Mouse (Mus musculus): ENCODE results near the gene Sobp. TPM values are rescaled to one million over a fixed set of nuclear protein-coding genes. Genes with fewer than 3 reads are reported as not detected.
A peak's percentile ranks its signal among the peaks of the same experiment; 100 is the strongest.

Gene Sobp
- polyA plus RNA-seq, 1 experiment, result 0.36 TPM

DNA sequence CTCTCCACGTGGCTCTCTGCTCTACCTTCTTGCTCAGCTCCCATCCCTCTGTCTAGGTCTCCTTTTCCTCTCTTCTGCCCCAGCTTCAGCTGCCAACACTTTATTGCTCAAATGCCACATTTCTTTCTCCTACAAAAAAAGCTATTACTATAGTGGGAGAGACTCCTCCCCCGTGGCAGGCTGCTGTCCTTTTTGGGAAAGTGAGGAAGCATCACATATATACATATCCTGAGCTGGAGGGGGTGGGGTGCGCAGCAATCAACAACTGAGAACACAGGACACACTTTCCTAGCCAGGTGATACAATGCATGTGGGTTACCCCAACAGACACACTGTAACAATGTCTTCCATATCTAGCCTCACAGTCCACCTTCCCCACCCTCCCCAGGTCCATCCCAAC, 196.0 kb downstream of the Sobp start:
- Histone ChIP-seq H3K27me3 (ENCODE audit: control insufficient read depth, insufficient read depth, low read length, poor library complexity, severe bottlenecking) (peaks cover 4% of the 10 kb centered on the region; the same call in 1 of the 2 replicates), H3K4me1 (ENCODE audit: control insufficient read depth, insufficient read depth, low read length) (peaks cover 2% of the 10 kb centered on the region), H3K36me3 (ENCODE audit: control insufficient read depth, insufficient read depth, low read length, poor library complexity, severe bottlenecking) (no peaks in the 10 kb centered on the region), H3K9me3 (replicated peaks; ENCODE audit: control insufficient read depth, insufficient read depth, low read length, poor library complexity, severe bottlenecking) (no peaks in the 10 kb centered on the region), H3K4me3 (ENCODE audit: low read depth, low read length) (no peak overlapping the region), H3K27ac (ENCODE audit: insufficient read depth, low read length) (no peak overlapping the region), H3K9ac (ENCODE audit: low read depth, poor library complexity, severe bottlenecking) (no peak overlapping the region)
- TF ChIP-seq EP300 (IDR thresholded peaks at IDR 0.05; ENCODE audit: insufficient read depth, low read depth, low read length), result no peak
- TF ChIP-seq CTCF (IDR thresholded peaks at IDR 0.05; ENCODE audit: low read depth, low read length), result no peak
- TF ChIP-seq POLR2A (IDR thresholded peaks at IDR 0.05; ENCODE audit: insufficient read depth, low read length), result no peak

DNA sequence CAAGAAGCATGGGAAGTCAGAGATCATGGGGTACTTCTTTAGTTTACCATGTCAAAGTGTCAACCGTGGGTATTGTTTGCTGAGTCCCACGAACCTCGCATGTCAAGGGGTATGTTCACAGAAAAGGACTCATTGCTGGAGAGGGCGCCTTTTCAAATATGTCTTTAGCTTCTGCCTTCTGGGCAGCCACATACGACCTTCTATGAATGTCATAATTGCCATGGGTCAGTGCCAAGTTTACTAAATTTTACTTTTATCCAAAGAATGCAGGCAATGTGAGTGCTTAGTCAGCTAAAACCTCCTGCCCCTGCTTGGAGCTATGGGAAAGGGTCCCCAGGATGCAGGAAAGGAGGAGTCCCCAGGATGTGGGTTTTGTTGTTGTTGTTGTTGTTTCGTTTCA, 197.8 kb downstream of the Sobp start:
- Histone ChIP-seq H3K9me3 (replicated peaks; ENCODE audit: control insufficient read depth, insufficient read depth, low read length, poor library complexity, severe bottlenecking) (no peaks in the 10 kb centered on the region), H3K27ac (ENCODE audit: insufficient read depth, low read length) (no peak overlapping the region), H3K4me3 (ENCODE audit: low read depth, low read length) (no peak overlapping the region), H3K4me1 (ENCODE audit: control insufficient read depth, insufficient read depth, low read length) (peaks cover 2% of the 10 kb centered on the region), H3K27me3 (ENCODE audit: control insufficient read depth, insufficient read depth, low read length, poor library complexity, severe bottlenecking) (0 out of 2 replicates have a peak, but pooled peaks cover 2% of the 10 kb centered on the region), H3K9ac (ENCODE audit: low read depth, poor library complexity, severe bottlenecking) (no peak overlapping the region), H3K36me3 (ENCODE audit: control insufficient read depth, insufficient read depth, low read length, poor library complexity, severe bottlenecking) (no peaks in the 10 kb centered on the region)
- TF ChIP-seq POLR2A (IDR thresholded peaks at IDR 0.05; ENCODE audit: insufficient read depth, low read length), result no peak
- TF ChIP-seq EP300 (IDR thresholded peaks at IDR 0.05; ENCODE audit: insufficient read depth, low read depth, low read length), result no peak
- no peak for TF ChIP-seq CTCF (IDR thresholded peaks at IDR 0.05; ENCODE audit: low read depth, low read length)

DNA sequence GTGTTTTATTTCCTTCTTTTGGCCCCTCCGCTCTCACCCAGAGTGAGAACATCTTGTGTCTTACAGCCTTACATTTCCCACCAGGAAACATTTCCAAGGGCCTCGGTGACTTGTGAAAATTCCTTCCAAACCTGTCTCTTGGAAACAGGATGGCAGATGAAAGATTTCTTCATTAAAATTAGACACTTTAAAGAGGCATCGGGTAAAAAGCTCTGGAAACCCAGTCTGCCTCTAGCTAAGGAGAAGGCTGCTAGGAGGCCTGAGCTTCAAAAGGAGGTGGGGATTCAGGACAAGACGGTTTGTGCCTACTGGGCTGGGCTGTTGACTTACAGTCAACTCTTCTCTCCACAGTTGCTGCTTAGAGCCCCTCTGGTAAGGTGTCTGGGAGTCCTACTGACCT, 200.8 kb downstream of the Sobp start:
- Histone ChIP-seq H3K36me3 (ENCODE audit: control insufficient read depth, insufficient read depth, low read length, poor library complexity, severe bottlenecking) (no peaks in the 10 kb centered on the region), H3K9ac (ENCODE audit: low read depth, poor library complexity, severe bottlenecking) (no peak overlapping the region), H3K4me1 (ENCODE audit: control insufficient read depth, insufficient read depth, low read length) (peaks cover 4% of the 10 kb centered on the region), H3K9me3 (replicated peaks; ENCODE audit: control insufficient read depth, insufficient read depth, low read length, poor library complexity, severe bottlenecking) (no peaks in the 10 kb centered on the region), H3K27ac (ENCODE audit: insufficient read depth, low read length) (no peak overlapping the region), H3K4me3 (ENCODE audit: low read depth, low read length) (no peak overlapping the region), H3K27me3 (ENCODE audit: control insufficient read depth, insufficient read depth, low read length, poor library complexity, severe bottlenecking) (0 out of 2 replicates have a peak, but pooled peaks cover 2% of the 10 kb centered on the region)
- TF ChIP-seq CTCF (IDR thresholded peaks at IDR 0.05; ENCODE audit: low read depth, low read length), result no peak
- no peak for TF ChIP-seq POLR2A (IDR thresholded peaks at IDR 0.05; ENCODE audit: insufficient read depth, low read length)
- TF ChIP-seq EP300 (IDR thresholded peaks at IDR 0.05; ENCODE audit: insufficient read depth, low read depth, low read length), result no peak

DNA sequence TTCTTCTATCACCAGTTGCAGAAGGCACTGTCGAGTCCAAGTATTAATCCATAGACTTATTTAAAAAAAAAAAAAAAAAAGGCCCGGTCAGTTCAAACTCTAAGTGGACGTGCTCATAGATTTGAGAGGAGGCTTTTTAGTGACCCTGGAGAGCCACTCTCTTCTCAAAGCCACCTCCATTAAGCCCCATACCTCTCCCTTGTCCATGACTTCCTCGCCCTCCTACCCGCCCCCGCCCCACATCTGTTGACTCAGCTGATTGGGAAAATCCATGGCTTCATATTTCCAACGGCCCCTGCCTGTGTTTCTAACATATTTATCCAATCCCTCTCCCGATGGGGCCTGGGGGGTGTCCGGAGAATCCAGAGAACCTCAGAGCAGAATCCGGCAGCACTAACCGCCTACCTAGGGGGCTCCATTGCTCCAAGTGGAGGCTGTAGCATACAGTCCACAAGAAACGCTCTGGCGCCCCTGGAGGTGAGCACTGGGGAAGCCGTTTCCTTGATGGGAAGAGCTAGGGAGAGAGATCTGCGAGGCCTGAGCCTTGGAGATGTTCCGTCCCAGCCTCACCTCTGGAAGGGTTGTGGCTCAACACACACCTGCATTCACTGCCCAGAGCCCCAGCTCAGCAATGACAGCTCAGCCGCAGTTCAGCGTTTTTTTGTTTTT, 201.7 kb downstream of the Sobp start:
- 0 out of 2 replicates have a peak, but pooled peaks cover 2% of the 10 kb centered on the region for H3K27me3 ChIP-seq (ENCODE audit: control insufficient read depth, insufficient read depth, low read length, poor library complexity, severe bottlenecking)
- H3K4me3 ChIP-seq (ENCODE audit: low read depth, low read length), result no peak overlapping the region
- H3K9ac ChIP-seq (ENCODE audit: low read depth, poor library complexity, severe bottlenecking), result peak overlapping the region; percentile 10; the same call in 1 of the 2 replicates
- no peaks in the 10 kb centered on the region for H3K36me3 ChIP-seq (ENCODE audit: control insufficient read depth, insufficient read depth, low read length, poor library complexity, severe bottlenecking)
- no peak overlapping the region for H3K27ac ChIP-seq (ENCODE audit: insufficient read depth, low read length)
- no peaks in the 10 kb centered on the region for H3K9me3 ChIP-seq (replicated peaks; ENCODE audit: control insufficient read depth, insufficient read depth, low read length, poor library complexity, severe bottlenecking)
- TF ChIP-seq CTCF (IDR thresholded peaks at IDR 0.05; ENCODE audit: low read depth, low read length) (peak; percentile 79), EP300 (IDR thresholded peaks at IDR 0.05; ENCODE audit: insufficient read depth, low read depth, low read length) (0 out of 2 replicates have a peak, but pooled peaks have one; percentile 29), POLR2A (IDR thresholded peaks at IDR 0.05; ENCODE audit: insufficient read depth, low read length) (no peak)
- peaks cover 6% of the 10 kb centered on the region for H3K4me1 ChIP-seq (ENCODE audit: control insufficient read depth, insufficient read depth, low read length)

DNA sequence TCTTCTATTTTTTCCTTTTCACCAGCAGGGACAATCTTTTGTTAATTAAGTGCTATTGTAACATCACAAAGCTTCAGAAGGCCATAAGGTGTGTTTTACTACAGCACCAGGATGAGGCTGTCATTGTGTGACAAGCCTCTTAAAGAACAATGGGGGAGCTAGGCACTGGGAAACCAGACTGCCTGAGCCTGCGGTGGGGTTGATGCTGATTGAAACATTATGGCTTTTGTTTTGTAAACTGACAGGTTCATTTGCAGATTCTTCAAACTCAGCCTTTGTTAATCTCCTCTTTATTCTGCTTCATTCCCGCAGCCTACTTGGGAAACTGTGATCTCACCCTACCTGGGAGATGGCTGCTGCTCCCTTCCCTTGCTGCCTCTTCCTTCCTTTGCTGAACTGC, 206.0 kb downstream of the Sobp start:
- Histone ChIP-seq H3K4me1 (ENCODE audit: control insufficient read depth, insufficient read depth, low read length) (peaks cover 7% of the 10 kb centered on the region), H3K4me3 (ENCODE audit: low read depth, low read length) (no peak overlapping the region), H3K36me3 (ENCODE audit: control insufficient read depth, insufficient read depth, low read length, poor library complexity, severe bottlenecking) (no peaks in the 10 kb centered on the region), H3K9me3 (replicated peaks; ENCODE audit: control insufficient read depth, insufficient read depth, low read length, poor library complexity, severe bottlenecking) (no peaks in the 10 kb centered on the region), H3K27ac (ENCODE audit: insufficient read depth, low read length) (peak overlapping the region; percentile 59), H3K27me3 (ENCODE audit: control insufficient read depth, insufficient read depth, low read length, poor library complexity, severe bottlenecking) (no peaks in the 10 kb centered on the region), H3K9ac (ENCODE audit: low read depth, poor library complexity, severe bottlenecking) (no peak overlapping the region)
- TF ChIP-seq EP300 (IDR thresholded peaks at IDR 0.05; ENCODE audit: insufficient read depth, low read depth, low read length), result peak; percentile 89
- TF ChIP-seq POLR2A (IDR thresholded peaks at IDR 0.05; ENCODE audit: insufficient read depth, low read length), result no peak

DNA sequence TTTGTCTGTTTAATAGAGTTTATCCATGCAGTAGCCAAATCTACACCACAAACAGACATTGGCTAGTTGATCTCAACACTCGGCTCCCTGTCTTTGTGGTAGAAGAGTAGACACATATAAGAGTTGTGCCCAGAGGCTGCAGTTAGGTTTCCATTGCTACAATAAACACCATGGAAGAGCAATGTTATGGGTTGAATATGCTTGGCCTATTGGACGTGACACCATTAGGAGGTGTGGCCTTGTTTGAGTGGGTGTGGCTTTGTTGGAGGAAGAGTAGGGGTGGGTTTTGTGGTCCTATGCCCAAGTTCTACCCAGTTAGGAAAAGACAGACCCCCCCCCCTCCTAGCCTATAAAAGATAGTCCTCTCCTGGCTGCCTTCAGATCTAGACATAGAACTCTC, 211.3 kb downstream of the Sobp start:
- Histone ChIP-seq H3K27me3 (ENCODE audit: control insufficient read depth, insufficient read depth, low read length, poor library complexity, severe bottlenecking) (no peaks in the 10 kb centered on the region), H3K9me3 (replicated peaks; ENCODE audit: control insufficient read depth, insufficient read depth, low read length, poor library complexity, severe bottlenecking) (no peaks in the 10 kb centered on the region), H3K9ac (ENCODE audit: low read depth, poor library complexity, severe bottlenecking) (no peak overlapping the region), H3K4me3 (ENCODE audit: low read depth, low read length) (no peak overlapping the region), H3K36me3 (ENCODE audit: control insufficient read depth, insufficient read depth, low read length, poor library complexity, severe bottlenecking) (no peaks in the 10 kb centered on the region), H3K27ac (ENCODE audit: insufficient read depth, low read length) (no peak overlapping the region), H3K4me1 (ENCODE audit: control insufficient read depth, insufficient read depth, low read length) (peaks cover 2% of the 10 kb centered on the region)
- no peak for TF ChIP-seq EP300 (IDR thresholded peaks at IDR 0.05; ENCODE audit: insufficient read depth, low read depth, low read length)
- TF ChIP-seq POLR2A (IDR thresholded peaks at IDR 0.05; ENCODE audit: insufficient read depth, low read length), result no peak
- TF ChIP-seq CTCF (IDR thresholded peaks at IDR 0.05; ENCODE audit: low read depth, low read length), result no peak
